Mouse (Mus musculus) spleen, postnatal 4 days (tissue): ENCODE data around the gene Cherp.

ENCODE experiments used
- DNase-seq, 2 experiments: peaks; one replicate each; pipeline ENCODE4 v3.0.0; 2022; ENCODE audit warnings: low spot score in 2 of 2

The Cherp gene

DNA sequence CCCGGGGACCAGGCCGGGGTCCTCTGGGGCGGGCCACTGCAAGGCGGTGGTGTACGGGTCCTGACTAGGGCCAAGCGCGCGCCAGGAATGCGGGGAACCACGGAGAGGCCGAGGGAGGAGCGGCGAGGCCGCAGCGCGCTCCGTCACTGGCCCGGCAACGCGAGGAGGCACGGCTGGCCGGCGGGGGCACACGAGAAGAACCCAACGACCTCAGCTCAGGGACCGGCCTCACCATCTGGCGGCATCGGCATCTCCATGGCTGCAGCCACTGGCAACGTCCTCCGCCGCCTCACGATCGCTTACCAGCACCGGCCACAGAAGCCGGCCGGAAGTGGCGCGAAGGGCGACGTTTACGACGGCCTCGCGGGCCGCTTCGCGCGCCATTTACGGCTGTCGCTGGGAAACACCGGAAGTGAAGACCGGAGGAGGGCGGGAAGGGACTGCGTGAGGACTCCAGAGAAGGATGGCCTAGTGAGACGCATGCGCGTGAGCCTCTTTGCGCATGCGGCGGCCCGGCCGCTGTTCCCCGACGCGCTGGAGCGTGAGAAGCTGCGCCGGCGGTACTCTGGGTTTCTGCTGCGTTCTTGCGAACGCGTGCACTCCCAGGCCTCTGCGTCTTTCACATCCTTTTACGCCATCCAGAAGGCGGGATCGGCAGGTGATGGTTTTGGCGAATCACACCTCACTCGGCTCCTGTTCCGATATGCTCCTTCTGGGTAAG, at the start of gene Cherp:
Gene Cherp (minus strand): TSS at position 401 of the 721 bp plus-strand sequence.
- peak; percentile 95 to 96 for DNase-seq

DNA sequence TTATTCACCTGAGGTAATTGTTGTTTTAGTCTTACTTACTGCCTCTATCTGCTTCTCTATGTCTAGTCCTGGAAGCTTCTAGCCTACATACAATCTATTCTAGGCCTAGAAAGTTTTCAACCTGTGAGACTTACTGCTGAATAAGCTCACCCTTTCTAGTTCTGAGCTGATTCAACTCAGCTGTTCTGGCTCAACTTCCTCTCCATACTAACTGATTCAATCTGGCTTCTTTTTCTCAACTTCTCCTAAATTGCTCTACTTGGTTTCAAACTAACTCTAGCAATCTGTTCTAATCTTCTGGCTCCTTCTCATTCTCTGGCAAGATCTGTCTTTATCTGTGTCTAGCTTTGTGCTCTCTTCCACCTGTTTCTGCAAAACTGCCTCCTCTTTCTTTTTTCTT, 46.9 kb upstream of the Cherp start:
- DNase-seq, result no peak

DNA sequence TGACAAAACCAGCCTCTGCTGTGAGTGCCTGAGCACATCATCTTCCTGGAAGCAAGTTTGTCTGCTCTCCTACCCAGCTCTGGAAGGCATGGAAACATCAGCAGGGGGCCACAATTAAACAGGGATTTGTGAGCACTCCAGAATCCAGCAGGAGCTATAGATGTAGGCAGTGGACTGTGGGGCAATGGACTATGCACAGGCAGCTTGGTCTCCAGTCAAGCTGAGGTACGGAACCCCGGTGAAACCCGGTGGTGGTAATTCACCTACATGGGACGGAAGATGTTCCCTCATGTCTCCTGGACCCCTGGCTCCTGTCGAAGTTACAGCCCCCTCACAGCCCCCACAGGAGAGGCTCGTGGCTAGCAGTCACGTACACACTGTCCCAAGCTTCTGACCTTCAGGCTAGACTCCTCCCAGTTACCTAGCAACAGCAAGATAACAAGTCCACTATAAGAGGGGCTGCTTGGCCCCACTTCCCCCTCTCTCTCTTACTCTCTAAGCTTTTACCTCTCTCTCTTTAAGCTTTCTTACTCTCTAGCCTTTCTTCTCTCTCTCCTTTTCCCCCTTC, 42.5 kb upstream of the Cherp start:
- no peak for DNase-seq

DNA sequence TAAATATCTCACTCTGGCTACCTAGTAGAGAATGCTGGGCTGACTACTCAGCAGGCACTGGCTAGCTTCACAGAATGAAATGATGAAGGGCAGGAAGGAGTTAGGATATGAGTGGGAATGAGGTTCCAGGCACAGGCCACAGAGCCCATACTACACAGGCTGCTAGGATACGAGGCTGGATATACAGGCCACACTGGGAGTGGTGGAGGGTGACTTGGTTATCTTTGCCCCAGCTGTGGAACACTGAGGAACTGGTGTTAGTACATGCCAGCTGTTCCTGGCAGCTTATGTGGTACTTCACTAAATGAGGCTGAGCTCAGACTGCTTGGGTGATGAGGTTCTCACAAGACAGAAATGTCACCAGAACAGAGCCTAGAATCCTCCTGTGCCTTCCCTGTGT, 38.1 kb upstream of the Cherp start:
- no peak for DNase-seq

DNA sequence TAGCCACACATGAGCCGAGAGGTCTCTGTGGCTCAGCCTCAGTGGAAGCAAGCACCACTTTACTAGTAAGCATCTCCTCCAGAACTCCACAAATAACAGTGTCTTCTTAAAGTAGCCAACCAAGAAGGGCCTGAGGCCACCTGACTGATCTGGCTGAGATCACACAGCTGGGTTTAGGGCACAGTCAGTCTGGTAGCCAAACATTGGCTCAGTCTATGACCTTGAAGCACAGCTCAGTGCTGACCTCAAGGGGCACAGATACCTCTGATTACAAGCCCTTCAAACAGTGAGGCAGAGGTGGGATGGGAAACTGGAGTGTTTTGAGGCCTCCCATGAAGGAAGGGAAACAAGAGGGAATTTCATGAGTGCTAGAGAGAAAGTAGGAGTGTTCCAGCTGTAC, 37.6 kb upstream of the Cherp start:
- no peak for DNase-seq

DNA sequence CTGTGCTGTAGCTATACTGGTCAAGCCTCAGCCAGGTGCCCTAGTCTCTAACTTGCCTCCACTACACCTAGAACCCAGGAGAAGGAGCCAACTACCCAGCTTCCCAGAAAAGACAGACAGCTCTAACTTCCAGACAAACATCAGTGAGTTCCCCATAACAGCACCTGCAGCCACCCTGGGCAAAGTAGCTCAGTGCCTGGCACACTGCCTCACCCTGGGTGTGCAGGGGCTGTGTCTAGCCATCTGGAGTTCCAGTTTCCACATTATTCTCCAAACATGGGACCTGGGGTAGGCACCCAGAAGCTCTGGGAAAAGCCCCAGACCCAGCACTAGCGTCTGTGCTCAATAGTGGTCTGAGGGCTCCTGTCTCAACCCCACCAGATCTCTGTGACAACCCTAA, 32.5 kb upstream of the Cherp start:
- no peak for DNase-seq

DNA sequence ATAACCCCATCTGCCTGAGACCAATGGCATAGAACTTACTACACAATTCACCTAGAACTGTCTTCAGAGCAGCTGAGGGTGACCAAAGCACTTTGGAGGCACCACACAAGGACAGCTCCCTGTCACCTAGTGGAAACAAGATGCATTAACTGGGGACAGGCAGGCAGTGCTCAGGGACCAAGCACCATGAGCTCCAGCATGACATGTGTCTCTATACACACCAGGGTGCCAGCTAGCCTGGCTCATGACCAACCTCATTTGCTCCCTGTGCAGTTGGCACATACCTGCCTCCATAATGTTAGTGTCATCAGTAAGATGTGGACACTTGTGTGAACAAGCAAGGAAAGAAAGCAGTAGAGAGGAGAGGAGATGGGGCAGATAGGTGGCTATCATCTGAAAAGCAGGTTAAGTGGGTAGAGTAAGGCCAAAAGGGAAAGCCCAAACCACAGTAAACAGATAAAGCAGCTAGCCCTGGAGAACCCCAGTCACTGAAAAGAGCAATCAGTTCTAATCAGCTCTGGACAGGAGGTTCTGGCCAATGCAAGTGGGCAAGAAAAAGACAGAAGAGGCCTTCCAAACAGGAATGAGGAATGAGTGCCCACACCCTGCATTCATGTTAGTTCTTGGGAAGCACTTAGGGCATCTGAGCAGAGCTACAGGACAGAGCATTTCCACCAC, 29.8 kb upstream of the Cherp start:
- DNase-seq, result no peak

DNA sequence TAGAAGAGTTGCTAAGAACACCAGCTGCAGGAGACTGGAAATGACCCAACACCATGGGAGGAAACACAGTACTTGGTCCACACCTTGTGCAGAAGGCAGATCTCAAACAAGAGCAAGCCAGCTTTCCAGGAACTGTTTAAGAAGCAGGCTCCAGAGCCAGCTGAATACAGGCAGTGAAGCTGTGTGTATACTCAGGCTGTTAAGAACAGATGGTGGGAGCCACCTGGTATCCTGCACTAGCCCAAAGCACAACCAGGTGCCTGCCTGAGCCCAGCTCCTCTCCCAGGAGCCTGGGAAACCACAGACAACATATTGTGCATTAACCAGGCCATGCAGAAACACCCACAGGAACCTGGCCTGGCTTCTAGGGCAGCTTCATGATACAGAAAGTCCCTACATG, 29.1 kb upstream of the Cherp start:
- no peak for DNase-seq

DNA sequence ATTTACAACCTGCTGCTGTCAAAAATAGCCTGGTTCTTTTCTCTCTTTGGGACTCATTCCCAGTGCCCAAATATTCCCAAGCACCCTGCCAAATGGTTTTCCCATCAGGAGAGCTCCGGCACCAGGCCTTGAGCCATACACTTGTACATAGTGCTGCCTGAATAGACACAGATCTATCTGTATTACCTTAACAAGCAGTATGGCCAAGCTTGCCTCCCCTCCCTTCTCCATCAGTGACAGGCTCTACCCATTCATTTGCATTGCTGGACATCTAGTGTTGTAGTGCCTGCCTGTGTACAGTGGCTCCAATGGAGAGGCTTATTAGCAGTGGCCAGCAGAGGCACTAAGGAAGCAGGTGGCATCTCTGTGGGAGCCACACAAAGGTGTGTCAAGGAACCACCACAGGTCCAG, 25.5 kb upstream of the Cherp start:
- DNase-seq, result no peak

DNA sequence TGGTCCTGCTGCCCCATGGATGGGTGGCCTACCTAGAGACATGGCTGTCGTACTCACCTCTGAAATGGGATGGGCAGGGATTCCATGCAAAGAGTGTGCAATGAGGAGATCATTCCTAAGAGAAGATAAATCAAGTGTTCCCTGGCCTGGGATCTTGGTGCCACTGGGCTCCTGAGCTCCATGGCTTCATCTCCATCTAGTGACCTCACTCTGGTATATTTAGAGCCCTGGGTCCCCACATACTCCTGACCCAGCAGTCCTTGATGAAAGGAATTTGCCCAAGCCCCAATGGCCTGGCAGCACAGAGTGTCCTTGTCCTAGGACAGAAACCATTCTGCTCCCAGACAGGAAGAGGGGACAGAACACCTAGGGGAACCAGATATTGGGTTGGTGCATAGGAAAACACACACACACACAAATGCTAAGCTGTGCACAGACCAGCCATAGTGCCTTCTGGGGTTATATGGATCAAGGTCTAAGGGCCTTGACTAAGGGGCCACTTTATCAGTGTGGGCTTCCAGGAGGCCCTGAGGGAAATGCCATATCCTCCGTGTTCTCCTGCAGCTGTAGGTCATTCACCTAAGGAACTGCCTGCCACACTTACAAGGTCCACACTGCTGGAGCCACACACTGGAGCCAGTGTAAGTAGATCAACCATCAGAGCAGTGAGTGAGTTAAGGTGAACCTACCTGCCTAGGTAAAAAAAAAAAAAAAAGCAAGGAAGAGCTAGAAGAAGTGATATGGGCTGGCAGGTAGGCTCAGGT, 24.7 kb upstream of the Cherp start:
- no peak for DNase-seq

DNA sequence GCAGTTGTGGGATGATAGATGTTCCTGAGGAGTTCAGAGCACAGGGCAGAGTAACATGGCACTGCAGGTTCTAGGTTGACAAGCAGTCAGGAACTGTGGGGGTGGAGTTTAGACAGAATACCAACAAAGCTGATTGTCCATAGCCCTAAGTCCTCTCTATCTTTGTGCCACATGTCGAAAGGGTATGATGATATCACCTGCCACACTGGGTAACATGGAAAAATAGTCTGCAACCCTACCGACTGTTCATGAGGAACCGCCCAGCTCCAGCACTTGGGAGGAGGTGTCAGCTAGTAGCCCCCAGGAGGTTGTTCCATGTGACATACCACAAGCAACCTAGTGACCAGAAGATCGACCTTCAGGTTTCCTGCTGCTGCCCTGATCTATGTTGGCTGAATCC, 23.5 kb upstream of the Cherp start:
- no peak for DNase-seq

DNA sequence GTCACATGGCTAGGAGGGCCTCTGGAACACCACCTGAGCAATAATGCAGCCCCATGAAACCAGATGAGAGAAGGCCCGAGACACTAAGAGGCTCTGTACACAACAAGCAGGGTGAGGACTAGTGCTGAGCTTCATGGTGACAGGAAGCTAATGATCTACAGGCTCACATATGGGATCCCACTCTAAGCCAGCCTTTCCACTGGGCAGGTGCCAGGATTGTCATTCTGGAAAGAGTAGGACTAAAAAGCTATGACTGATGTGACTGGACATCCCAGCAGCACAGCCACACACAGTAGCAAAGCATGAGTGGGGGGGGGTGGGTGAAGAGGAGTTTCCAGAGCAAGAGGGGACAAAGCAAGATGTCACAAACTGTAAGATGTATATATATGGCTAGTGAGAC, 22.9 kb upstream of the Cherp start:
- no peak for DNase-seq

DNA sequence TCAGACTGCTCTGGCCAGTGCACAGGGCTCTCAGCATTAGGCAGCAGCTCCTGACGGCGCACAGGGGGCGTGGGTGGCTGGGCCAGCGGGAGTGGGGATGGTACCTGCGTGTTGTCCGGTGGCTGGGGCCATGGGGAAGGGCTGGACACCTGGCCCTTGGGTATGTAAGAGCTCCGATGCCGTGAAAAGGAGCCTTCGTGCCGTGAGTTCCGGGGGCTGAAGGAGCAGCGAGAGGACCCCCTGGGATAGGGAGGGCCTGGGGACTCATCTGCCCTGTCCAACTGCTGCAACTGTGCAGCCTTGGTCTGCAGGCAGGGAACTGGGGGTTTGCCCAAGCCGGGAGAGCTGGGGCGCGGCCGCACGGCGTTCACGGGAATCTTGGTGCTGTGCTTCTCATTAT, 21.2 kb upstream of the Cherp start:
- DNase-seq, result no peak

DNA sequence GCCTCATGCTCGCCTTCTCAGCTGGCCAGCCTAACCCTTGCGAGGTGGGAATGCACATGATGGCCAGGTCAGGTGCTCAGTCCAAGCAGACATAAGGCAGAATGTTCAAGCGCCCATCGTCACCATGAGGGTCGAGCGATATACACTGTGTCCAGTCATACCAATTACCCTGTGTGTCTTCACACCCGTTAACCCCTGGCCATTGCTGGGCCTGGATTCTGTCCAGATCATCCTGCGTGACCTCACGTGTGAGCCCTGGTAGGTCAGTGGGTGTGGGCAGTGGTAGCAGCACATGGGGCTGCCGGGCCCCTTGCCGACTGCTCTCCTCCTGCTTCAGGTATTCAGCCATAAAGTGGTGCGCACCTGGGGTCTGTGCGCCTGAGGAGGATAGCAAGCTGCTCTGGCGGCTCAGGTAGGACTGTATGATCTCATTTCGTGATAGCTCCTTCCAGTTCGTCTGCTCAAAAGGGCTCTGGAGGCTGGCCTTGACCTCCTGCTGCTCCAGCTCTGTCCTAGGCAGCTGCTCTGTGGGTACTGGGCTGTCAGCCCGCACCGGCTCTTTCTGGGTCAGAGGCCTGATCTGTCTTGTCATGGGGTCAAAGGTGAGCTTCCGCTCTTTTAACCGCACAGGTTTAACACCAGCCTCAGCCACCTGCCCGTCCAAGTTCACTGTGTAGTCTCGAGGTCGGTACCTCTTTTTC, 20.5 kb upstream of the Cherp start:
- DNase-seq, result no peak

DNA sequence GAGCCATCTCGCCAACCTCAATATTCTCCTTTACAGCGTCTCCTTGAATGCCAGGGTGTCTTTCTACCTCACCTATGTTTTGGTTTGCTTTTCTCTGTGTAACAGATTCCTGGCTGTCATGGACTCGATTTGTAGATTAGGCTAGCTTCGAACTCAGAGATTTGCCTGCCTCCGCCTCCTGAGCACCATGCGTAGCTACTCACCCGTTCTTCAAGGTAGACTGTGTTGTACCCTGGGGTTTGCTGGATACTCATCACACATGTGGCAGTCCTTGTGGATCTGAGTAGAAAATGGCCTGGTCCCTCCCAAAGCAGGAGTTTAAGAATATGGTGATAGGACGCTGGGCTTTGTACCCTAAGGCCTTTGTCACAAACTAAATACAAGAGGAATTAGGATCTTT, 18.4 kb upstream of the Cherp start:
- no peak for DNase-seq

DNA sequence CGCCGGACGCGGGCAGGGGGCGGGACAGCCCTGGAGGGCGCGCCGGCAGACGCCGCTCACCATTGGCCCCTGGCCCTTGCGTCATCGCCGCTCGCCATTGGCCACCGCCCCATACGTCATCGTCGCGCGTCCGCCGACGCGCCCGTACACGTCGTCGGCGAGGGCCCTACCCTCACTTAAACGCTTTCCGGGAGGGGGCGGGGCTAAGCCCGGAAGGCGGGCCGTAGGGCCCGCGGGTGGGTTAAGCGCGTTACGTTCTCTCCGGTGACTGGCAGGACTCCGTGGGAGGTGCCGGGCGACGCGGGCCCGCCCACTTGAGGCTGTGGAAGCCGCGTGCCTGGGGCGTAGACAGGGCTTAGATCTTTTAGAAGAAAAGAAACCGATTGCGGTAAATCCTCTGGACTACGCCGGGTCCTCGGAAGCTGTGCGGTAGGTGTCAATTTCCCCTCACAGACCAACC, 17.6 kb upstream of the Cherp start:
- peak; percentile 99 to 100 for DNase-seq

DNA sequence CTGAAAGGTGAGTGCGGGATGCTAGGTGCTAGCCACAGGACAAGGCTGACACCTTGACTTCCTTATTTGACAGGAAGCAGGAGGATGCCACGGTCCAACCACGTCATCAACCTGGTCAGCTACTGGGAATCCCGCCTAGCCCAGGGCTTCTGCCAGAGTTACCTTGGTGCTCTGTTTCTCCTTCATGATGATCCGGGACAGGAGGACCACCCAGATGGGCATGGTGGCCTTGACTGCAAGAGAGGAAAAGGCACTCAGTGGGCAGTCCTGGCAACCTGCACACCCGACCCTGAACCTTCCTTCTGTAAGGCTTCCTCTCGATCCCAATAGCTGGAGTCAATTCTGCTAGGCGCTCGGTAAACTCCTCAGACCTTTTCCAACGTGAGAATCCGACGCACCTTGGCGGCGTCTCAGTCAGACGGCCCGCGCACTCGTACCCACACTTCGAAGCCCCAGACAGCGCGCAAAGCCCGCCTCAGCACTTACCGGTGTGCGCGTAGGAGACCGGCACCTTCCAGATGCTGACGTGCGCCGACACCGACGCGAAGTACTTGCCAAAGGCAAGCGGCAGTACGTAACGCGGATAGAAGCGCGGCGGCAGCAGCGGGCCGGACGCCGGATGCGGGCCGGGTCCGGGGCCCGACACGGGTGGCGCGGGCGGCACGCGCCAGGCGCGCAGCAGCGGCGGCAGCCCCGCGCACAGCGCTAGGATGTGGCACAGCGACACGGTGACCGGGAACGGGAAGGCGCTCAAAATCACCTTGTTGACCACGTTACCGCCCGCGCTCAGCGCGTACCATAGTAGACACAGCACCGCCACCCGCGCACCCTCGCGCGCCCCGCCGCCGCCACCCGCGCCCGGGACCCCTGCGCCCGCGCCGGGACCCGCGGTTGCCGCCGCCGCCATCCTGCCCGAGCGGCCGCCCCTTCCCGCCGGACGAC, 16.9 kb upstream of the Cherp start, which contains the start of gene Slc35e1:
Gene Slc35e1 (minus strand): TSS at position 935 of the 942 bp plus-strand sequence.
- DNase-seq, result peak in 1 of 2 experiments; percentile 78

DNA sequence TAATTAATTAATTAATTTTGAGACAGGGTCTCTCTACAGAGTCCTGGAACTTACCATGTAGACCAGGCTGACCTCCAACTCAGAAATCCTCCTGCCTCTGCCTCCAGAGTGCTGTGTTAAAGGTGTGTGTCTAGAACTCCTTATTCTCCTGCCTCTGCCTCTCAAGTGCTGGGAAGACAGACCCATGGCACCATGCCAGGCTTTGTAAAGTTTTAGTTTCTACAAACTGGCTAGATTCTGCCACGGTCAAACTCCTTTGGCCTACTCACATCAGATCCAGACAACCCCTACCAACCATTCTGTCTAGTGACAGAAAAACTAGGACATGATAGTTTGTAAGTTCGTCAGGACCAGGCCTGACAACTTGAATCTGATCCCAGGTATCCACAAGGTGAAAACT, 16.0 kb upstream of the Cherp start:
- no peak for DNase-seq

DNA sequence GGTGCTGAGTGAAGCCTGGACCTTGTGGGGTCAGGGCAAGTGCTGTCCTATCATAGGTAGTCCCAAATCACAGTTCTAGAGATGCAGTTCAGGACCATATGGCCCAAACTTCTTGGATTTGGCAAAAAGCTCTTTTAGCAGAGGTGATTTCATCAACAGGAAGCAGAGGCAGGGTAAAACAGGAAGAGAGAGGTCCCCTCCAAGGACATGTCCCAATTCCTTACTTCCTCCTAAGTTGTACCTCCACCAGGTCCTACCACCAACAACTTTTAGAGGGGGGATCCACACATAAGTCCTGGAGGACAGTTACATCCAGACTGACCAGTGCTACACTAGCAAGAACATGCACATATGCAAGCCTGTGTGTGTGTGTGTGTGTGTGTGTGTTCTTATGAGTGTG, 12.0 kb upstream of the Cherp start:
- no peak for DNase-seq

DNA sequence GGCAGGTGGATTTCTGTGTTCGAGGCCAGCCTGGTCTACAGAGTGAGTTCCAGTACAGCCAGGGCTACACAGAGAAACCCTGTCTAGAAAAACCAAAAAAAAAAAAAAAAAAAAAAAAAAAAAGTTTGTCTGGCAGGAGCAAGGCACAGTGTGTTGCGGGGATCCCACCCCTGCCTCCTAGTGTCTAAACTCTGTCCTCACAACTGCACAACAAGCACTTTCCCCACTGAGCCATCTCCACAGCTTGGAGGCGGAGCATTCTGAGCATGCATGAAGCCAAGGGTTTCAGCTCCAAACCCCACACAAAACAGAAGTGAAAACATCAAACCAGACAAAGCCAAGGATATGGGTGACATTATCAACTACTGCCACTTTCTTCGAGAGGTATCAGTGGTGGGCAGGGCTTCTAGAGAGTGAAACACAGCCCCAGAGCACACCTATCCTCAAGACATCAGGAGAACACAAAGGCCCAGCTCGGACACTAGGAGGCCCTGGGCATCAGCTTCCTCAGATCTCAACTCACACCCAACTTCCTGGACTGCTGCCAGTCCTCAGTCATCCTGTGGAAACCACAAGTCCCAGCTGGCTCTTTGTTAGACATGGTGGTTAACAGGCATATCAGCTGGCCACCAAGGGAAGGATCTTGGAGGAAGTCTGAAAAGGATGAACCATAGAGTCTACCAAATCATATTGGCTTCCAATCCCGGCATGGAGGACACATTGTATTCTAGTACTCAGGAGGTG, 10.6 kb upstream of the Cherp start:
- peak in 1 of 2 experiments; percentile 64 for DNase-seq
